Mouse (Mus musculus) heart, adult 2 months (tissue): ENCODE results near the gene Arl6. TPM values are rescaled to one million over a fixed set of nuclear protein-coding genes. Genes with fewer than 3 reads are reported as not detected.

Experiments used
- DNase-seq, 2 experiments: peaks; one replicate each; pipeline ENCODE4 v3.0.0; 2021
- H3K27ac ChIP-seq: fragments of 200-600 bp; 2 replicates; pipeline ENCODE4 v1.8.1; 2022
- H3K27me3 ChIP-seq: fragments of 200-500 bp; 2 replicates; pipeline ENCODE4 v1.6.1; 2012; ENCODE audit warnings: mild to moderate bottlenecking, low read length, inconsistent platforms, mixed read lengths; ENCODE audit not compliant: control insufficient read depth, insufficient read depth
- H3K36me3 ChIP-seq: fragments of 200-500 bp; 2 replicates; pipeline ENCODE4 v1.6.1; 2012; ENCODE audit warnings: low read length, inconsistent platforms; ENCODE audit not compliant: control insufficient read depth, insufficient read depth
- H3K4me1 ChIP-seq: fragments of 200-500 bp; 2 replicates; pipeline ENCODE4 v1.6.1; 2011; ENCODE audit warnings: low read length; ENCODE audit not compliant: control insufficient read depth, insufficient read depth
- H3K4me3 ChIP-seq: fragments of 200-600 bp; 2 replicates; pipeline ENCODE4 v1.8.1; 2022
- H3K79me2 ChIP-seq: fragments of 200-500 bp; replicated peaks from 2 replicates; pipeline ENCODE4 v1.6.1; 2012; ENCODE audit warnings: mild to moderate bottlenecking, inconsistent platforms, low read length, moderate library complexity, mixed read lengths; ENCODE audit not compliant: control insufficient read depth, insufficient read depth
- H3K9ac ChIP-seq: fragments of 200-500 bp; 2 replicates; pipeline ENCODE4 v1.6.1; 2012; ENCODE audit warnings: low read depth, mild to moderate bottlenecking, control low read depth, inconsistent platforms, low read length, mixed read lengths
- CTCF ChIP-seq: fragments of 200-600 bp; IDR thresholded peaks from 2 replicates; pipeline ENCODE4 v1.8.1; 2022; ENCODE audit warnings: antibody characterized with exemption, mild to moderate bottlenecking, moderate library complexity
- EP300 ChIP-seq: fragments of 200-500 bp; IDR thresholded peaks from 2 replicates; pipeline ENCODE4 v1.6.1; 2011; ENCODE audit warnings: low read depth, low read length, control low read depth; ENCODE audit not compliant: insufficient read depth
- POLR2A ChIP-seq: fragments of 200-500 bp; IDR thresholded peaks from 2 replicates; pipeline ENCODE4 v1.6.1; 2011; ENCODE audit warnings: mild to moderate bottlenecking, low read depth, low read length, control low read depth; ENCODE audit not compliant: insufficient read depth
- WGBS: fragments of 180-500 bp; shearing (Covaris S2); methylation state at CpG from one replicate; pipeline ENCODE4 v1.1.7; 2018; 5-methylcytosine and 5-hydroxymethylcytosine counted together
- intact Hi-C: fragments of 180-260 bp; cut with DNase I; formaldehyde crosslinking; loops from one replicate; pipeline ENCODE4 v1.15.1; 2025
- long read RNA-seq: library from polyadenylated mRNA; stranded (forward); transcript quantifications from one replicate; pipeline ENCODE4 v2.0.0, GENCODE M21; 2021
- polyA plus RNA-seq: library from polyadenylated mRNA; depleted of rRNA; stranded (reverse); fragments of >200 nt; gene quantifications from 2 replicates; pipeline ENCODE4 v1.2.3, GENCODE M21; 2012; rRNA removed
- total RNA-seq, 2 experiments: library from RNA; stranded (reverse); gene quantifications; 2 replicates each; pipeline ENCODE4 v1.2.3; 2021

The Arl6 gene
- total RNA-seq (1 to 10 TPM; 3.7 to 4.2 TPM), polyA plus RNA-seq (1.9 and 3.4 TPM in 2 replicates)
- long read RNA-seq, transcript Arl6-201 (8 exons, 1,696 nt), result major isoform, 7 of 7 reads
- long read RNA-seq, partial matches to known transcripts, result 0 of 7 reads
- long read RNA-seq, other reads (novel, unspliced or antisense), result 0 of 7 reads

DNA sequence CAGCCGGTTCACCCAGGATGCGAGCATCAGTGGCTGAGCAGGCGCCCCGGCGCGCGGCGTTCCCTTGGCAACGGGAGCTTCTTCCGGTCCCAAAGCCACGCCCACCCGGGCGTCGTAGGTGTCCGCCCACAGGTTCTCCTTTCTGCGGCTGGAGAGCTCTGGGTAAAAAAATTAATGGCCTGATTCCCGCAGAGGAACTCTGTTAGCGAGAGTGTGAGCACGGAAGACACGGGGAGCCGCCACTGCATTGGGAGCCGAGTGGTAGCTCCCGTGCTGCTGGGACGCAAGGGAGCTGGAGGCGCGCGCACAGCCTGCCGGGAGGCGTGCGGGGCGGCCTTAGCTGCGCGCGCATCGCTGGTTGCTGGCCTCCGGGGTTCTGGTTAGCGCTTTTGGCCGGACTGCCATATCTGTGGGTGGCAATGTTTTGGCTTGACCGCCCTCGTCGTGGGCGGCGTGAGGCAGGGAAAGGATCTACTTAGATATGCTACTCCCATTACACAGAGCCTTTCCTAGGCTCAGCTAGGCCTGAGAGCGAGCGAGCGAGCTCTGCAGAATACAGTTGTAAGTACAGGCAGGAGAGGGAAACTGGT lies at the start of gene Arl6:
TSS of gene Arl6 (minus strand) at position 290 of the 590 bp plus-strand sequence.
- DNase-seq, result peak; percentile 95
- Histone ChIP-seq H3K79me2 (no peaks in the 10 kb centered on the region), H3K4me1 (no peaks in the 10 kb centered on the region), H3K9ac (peak within 1 kb of the TSS; percentile 64), H3K36me3 (no peaks in the 10 kb centered on the region), H3K27ac (peak within 1 kb of the TSS; percentile 87), H3K27me3 (no peaks in the 10 kb centered on the region), H3K4me3 (peak within 1 kb of the TSS; percentile 80)
- intact Hi-C loops, result loop anchor here (2.0 to 5.0 kb wide), 2 partner anchors 38 to 167 kb away; partner anchors contain the start of genes Crybg3 and Riox2
- TF ChIP-seq EP300, result 0 out of 2 replicates have a peak, but pooled peaks have one; percentile 6
- TF ChIP-seq CTCF, result no peak
- TF ChIP-seq POLR2A, result peak; percentile 83
- under 1% methylated on average over 46 of the region's 46 CpGs for WGBS

DNA sequence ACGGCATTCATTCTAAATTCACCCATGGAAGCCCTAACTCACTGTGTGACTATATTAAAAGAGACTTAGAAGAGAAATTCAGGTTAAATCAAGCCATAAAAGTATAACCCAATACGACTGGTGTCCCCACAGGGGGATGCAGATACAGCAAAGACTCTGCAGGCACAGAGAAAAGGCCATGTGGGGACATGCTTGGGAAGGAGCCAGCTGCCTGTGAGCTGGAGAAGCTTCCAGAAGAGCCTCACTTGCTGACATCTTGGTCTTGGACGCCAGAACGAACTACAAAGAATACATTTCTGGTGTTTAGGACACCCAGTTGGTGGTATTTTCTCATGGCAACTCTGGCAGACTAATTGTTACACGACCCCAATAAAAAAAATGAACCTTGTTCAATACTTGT lies 45.9 kb upstream of the Arl6 start:
- H3K79me2 ChIP-seq, result no peaks in the 10 kb centered on the region
- intact Hi-C loops, result no loop called here
- 56% methylated on average over 5 of the region's 5 CpGs for WGBS

DNA sequence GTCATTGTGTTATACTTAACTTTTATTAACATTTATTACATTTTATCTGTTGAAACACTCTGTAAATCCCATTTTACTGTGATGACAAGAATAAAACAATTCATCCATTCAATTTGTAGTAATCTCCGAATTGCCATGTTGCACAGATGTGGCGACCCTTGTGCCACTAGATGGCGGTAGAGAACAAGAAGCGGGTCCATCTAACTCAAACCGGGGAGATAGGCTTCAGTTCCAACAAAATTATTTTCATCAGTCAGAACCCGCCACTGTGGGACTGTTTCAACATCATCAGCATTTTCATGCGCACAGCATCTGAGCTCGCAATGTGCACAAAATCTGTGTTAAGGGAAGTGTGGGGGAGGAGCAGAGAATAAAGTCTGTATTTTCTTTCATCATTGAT lies 44.2 kb upstream of the Arl6 start:
- peaks cover 1% of the 10 kb centered on the region; the same call in 1 of the 2 replicates for H3K4me1 ChIP-seq
- no peaks in the 10 kb centered on the region for H3K79me2 ChIP-seq
- H3K9ac ChIP-seq, result no peak overlapping the region
- H3K4me3 ChIP-seq, result no peak overlapping the region
- WGBS, result 6% methylated on average over 8 of the region's 8 CpGs
- no peak for TF ChIP-seq EP300
- peak; percentile 95 for TF ChIP-seq CTCF
- H3K27me3 ChIP-seq, result no peaks in the 10 kb centered on the region
- H3K27ac ChIP-seq, result no peak overlapping the region
- no peaks in the 10 kb centered on the region for H3K36me3 ChIP-seq
- peak; percentile 32 for DNase-seq
- intact Hi-C loops, result loop anchor here (5.0 kb wide), 2 partner anchors 261 to 854 kb away; no protein-coding TSS in a partner anchor

More for the DNA sequence above, 45.9 kb upstream of the Arl6 start:
- Histone ChIP-seq H3K27ac (no peak overlapping the region), H3K9ac (no peak overlapping the region), H3K36me3 (no peaks in the 10 kb centered on the region), H3K4me1 (peaks cover 1% of the 10 kb centered on the region; the same call in 1 of the 2 replicates), H3K27me3 (no peaks in the 10 kb centered on the region), H3K4me3 (no peak overlapping the region)
- no peak for TF ChIP-seq POLR2A
- TF ChIP-seq CTCF, result no peak
- TF ChIP-seq EP300, result no peak
- DNase-seq, result no peak

DNA sequence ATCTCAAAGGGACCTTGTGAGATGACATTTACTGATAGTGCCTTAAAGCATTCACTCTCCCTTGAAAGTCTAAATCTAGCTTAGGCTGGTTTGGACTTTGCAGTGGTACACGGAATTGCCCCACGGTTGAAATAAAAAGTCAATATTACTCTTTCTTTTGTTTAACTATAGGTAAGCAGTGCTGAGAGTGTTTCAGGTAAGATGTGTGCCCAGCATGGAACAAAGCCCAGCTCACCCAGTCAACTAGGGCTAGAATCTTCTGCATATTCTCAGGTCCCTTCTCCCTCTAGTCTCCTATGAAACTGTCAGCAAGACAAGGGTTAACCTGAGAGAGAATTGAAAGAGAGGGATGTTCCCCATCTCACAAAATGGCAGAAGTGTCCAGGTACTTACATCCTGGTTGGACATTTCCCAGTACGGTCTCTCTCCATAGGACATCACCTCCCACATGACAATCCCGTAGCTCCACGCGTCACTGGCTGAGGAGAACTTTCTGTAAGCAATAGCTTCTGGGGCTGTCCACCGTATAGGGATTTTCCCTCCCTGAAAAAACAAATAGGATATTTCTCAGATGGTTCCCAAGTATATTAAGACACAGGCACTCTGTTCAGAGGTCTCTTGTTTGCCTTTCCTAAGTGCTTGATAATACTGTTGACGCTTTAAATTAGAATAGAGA lies 43.2 kb upstream of the Arl6 start:
- TF ChIP-seq CTCF, result no peak
- TF ChIP-seq POLR2A, result no peak
- no peak for TF ChIP-seq EP300
- intact Hi-C loops, result loop anchor here (5.0 kb wide), 2 partner anchors 260 to 855 kb away; no protein-coding TSS in a partner anchor
- Histone ChIP-seq H3K27me3 (no peaks in the 10 kb centered on the region), H3K79me2 (no peaks in the 10 kb centered on the region), H3K4me3 (no peak overlapping the region), H3K36me3 (no peaks in the 10 kb centered on the region), H3K9ac (no peak overlapping the region), H3K27ac (no peak overlapping the region), H3K4me1 (peaks cover 1% of the 10 kb centered on the region; the same call in 1 of the 2 replicates)
- DNase-seq, result no peak
- 78% methylated on average over 8 of the region's 8 CpGs for WGBS

DNA sequence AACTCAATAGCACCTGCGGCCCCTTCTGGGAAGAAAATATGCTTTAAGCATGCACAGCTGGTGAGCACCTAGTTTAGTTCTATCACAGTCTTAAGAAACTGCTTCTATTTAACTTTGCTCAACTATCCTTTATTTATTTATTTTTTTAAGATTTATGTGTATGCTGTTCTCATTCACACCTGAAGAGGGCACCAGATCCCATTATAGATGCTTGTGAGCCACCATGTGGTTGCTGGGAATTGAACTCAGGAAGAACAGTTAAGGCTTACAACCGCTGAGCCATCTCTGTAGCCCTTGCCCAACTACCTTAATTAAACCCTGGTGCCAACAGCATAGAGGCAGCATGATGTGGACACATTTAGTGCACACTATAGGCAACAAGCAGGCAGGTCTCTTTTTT lies 27.7 kb upstream of the Arl6 start:
- H3K9ac ChIP-seq, result no peak overlapping the region
- H3K36me3 ChIP-seq, result no peaks in the 10 kb centered on the region
- no peak overlapping the region for H3K27ac ChIP-seq
- TF ChIP-seq CTCF (peak; percentile 17; the same call in 1 of the 2 replicates), POLR2A (no peak), EP300 (no peak)
- no peaks in the 10 kb centered on the region for H3K79me2 ChIP-seq
- intact Hi-C loops, result no loop called here
- DNase-seq, result no peak
- no peaks in the 10 kb centered on the region for H3K4me1 ChIP-seq
- H3K27me3 ChIP-seq, result no peaks in the 10 kb centered on the region
- 90% methylated on average over 2 of the region's 2 CpGs for WGBS
- H3K4me3 ChIP-seq, result no peak overlapping the region

DNA sequence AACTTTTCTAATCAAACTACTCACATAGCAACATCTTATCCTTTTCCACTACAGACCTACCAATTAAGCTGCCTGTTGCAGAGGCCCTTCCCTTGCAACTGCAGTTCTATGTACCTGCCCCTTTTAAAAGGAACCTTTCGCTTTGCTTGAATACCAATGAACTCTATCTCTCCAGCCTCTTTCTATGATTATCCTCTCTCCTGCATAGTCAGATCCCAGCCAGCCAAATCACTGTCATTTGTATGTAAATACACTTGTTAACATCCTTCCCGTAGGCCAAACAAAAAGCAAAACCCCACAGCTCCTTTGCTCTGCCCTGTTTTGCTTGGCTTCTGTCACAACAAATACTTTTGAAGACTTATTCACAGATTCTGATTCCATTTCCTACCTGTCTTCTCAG lies 4.6 kb upstream of the Arl6 start:
- DNase-seq, result no peak
- Histone ChIP-seq H3K4me1 (no peaks in the 10 kb centered on the region), H3K36me3 (no peaks in the 10 kb centered on the region), H3K27ac (no peak overlapping the region), H3K27me3 (no peaks in the 10 kb centered on the region), H3K79me2 (no peaks in the 10 kb centered on the region), H3K9ac (no peak overlapping the region), H3K4me3 (no peak overlapping the region)
- 69% methylated on average over 2 of the region's 2 CpGs for WGBS
- TF ChIP-seq POLR2A (no peak), EP300 (no peak), CTCF (no peak)
- intact Hi-C loops, result no loop called here
